Mouse (Mus musculus) brown adipose tissue, adult 24 weeks (tissue): ENCODE measurements at regions not wholly inside any gene's neighbourhood (a gene's known extent, or its start where the extent isn't known, plus 50 kb on each side); places are given as distances from the start of the nearest gene placed in this dataset.

ENCODE experiments used
- H3K27ac ChIP-seq: fragments of 200-500 bp; replicated peaks from 2 replicates; pipeline ENCODE4 v1.5.1; 2012; ENCODE audit warnings: low read depth, mild to moderate bottlenecking, low read length
- H3K4me1 ChIP-seq: fragments of 200-500 bp; 2 replicates; pipeline ENCODE4 v1.6.1; 2012; ENCODE audit warnings: low read length, mixed read lengths; ENCODE audit not compliant: control insufficient read depth, insufficient read depth, insufficient read length
- H3K4me3 ChIP-seq: fragments of 200-500 bp; 2 replicates; pipeline ENCODE4 v1.5.1; 2012; ENCODE audit warnings: low read depth, mild to moderate bottlenecking, low read length, moderate library complexity; ENCODE audit not compliant: insufficient read depth

DNA sequence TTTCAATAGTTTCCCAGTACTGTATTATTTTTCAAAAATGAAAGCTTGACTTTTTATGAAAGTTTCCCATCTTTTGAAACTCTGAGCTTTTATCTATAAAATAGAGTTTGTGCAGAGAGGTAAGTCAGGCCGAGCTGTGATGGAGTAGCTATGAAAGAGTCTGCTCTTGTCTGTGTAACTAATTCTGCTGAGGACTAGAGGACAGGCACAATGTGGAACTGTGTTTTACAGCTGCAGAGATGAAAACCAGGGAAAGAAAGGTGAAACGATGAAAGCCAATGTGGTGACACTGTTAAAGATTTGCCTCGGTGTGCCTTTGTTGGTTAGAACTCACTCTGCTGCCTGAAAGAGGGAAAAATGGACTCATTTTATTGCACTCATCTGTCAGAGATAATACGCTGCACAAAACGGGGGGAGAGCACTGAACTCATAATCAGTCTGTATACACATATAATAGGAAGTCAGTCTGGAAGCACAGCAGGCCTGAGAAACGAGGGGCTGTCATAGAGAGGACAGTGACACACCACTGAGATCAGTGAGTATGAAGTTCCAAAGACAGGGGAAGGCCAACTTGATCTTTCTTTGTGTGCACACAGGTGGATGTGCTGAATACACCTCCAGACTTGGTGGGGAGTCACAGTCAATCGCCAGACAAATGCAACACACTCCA is 373.9 kb downstream of the Nova1 start:
- H3K27ac ChIP-seq: no peak overlapping the region
- H3K4me1 ChIP-seq: no peaks in the 10 kb centered on the region
- H3K4me3 ChIP-seq: no peak overlapping the region

DNA sequence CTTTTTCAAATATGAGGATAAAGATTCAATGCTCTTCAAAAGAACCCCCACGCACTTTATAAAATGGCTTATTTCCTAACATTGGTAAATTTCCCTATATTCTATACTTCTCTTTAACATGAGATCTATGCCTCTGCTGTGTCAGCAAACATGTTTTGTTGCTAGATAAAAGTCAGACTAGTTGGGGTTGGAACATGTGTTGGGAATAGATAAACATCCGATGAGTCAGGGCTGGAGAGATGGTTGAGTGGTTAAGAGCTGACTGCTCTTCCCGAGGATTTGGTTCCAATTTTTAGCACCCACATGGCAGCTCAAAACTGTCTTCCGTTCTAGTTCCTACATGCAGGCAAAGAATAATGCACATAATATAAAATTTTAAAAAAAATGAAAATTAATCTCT is 399.1 kb downstream of the Nova1 start:
- Histone ChIP-seq H3K4me1 (no peaks in the 10 kb centered on the region), H3K4me3 (no peak overlapping the region), H3K27ac (no peak overlapping the region)

DNA sequence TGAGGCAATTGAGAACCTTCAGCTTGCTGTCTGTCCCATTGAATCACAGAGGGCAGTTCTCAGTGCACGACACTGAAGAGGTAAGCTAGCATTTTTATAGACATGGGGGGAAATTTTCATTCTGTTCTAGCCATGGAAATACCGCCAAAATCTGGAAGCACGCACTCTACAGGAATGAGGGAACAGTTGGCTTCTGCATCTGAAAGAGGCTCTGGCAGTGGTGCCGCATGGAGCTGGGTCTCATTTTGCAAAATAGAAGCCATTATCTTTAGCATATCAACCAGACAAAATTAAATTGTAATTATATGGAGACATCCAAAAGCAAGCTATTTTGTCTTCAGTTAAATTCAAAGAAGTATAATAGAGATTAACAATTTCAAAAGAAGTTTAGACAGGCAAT is 399.7 kb downstream of the Nova1 start:
- H3K4me1 ChIP-seq: no peaks in the 10 kb centered on the region
- H3K27ac ChIP-seq: no peak overlapping the region

DNA sequence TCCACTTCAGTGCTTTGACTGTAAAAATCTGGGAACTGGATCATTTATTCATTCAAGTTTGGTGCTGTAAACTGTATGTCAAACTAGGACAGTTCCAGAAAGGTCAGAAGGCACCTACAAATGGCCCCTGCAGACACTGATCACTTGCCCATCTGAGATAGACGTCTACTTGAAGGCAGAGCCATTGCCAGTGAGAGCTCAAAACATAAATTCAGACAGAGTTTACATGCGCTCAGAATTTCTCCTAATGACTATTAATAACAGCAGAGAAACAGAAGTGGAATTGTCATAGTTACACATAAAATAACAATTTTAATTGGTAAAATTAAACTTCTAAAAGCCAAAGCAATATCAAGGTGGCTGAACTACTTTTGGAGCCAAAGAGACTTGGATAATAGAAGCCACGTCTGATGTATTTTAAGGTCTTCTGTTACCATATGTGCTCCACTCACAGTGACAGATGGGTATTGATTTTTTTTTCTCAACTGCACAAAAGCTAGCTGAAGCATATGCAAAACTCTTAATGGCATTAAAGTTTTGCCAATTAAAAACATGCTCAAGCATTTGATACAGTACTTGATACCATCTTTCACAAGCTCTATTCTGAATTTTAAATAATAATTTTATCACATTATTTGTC is 401.8 kb downstream of the Nova1 start:
- no peaks in the 10 kb centered on the region for H3K4me1 ChIP-seq
- H3K4me3 ChIP-seq: no peak overlapping the region
- H3K27ac ChIP-seq: no peak overlapping the region

More for the DNA sequence above, 399.7 kb downstream of the Nova1 start:
- H3K4me3 ChIP-seq: no peak overlapping the region

DNA sequence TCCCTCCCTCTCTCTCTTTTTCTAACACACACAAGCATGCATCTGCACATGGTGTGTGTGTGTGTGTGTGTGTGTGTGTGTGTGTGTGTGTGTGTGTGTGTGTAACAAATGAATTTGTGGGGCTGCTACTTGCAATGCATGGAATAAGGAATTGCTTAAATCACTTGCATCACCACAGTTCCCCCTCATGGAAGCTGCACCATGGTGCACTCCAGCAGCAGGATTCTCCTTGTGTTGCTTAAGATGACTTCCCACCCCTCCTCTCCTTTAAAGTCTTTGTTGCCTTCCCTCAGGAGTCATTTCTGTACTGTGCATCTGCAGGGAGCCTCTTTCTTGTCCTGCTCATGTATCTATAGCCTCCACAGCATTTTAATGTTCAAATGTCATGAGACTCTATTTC is 402.5 kb downstream of the Nova1 start:
- Histone ChIP-seq H3K4me3 (no peak overlapping the region), H3K27ac (no peak overlapping the region), H3K4me1 (no peaks in the 10 kb centered on the region)

DNA sequence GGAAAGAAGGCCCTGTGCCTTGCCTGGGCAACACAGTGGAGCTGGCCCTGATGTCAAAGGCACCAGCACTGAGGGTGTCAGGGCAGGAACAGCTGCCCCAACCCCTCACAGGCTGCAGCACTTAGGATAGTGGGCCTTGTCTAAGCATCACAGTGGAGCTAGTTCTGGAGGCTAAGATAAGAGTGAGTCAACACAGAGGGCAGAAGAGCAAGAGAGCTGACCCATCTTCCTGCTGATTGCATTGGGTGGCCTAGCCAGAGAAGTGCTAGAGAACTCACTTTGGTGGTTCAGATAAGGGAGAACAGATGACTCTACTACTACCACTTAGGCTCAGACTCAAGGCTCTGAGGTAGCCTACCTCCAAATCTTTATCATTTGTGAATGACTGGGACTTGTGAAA is 413.1 kb downstream of the Nova1 start:
- H3K4me3 ChIP-seq: no peak overlapping the region
- H3K27ac ChIP-seq: no peak overlapping the region
- H3K4me1 ChIP-seq: no peaks in the 10 kb centered on the region

DNA sequence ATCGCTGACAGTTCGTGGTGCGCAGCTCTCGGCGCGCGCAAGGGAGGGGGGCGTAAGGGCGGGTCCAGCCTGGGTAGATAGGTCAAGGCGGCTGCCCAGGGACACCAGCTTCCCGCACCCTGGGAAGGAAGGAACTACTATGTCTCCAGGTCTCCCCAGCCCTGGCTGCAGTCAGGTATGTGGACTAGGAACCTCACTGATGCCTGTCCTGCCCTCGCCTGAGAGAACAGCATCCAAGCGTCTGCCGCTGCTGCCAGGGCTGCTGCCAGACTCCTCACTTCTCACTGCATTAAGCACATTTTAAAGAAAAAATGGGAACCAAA is 419.1 kb downstream of the Nova1 start:
- no peak overlapping the region for H3K27ac ChIP-seq
- peak overlapping the region; percentile 41 for H3K4me3 ChIP-seq
- H3K4me1 ChIP-seq: no peaks in the 10 kb centered on the region

DNA sequence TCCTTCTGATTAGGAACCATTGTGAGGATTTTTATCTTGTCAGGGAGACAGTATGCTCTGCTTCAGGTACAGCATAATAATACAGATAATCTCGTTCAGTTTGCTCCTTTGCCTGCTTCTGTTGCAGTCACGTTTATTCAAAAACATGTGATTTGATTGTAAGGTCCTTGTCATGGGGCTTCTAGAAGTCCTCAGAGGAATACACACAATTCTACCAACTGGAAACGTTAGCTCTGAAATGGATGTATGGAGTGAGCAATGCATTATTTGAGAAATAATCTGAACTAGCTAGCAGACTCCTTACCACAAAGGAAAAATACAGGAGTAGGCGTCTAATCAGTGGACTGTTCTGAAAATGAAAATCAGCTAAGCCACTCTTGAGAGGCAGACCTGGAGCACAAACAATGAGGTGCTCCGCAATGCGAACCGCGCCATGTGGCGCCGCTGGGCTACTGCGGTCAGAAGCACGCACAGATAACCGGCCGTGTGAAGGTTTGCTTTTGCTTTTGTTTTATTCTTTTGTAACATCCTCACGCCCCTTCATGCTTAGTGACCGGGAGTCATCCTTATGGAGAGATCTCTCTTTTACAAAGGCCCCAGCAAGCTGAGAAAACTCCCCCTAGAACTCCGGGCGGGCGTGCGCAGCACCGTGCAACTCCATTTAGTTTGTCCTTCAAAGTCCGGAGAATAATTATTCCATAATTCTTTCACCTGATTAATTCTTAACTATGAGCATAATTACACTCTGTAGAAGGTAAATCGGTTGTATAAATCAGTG is 419.7 kb downstream of the Nova1 start:
- no peak overlapping the region for H3K27ac ChIP-seq
- H3K4me3 ChIP-seq: peak overlapping the region; percentile 41
- H3K4me1 ChIP-seq: no peaks in the 10 kb centered on the region

DNA sequence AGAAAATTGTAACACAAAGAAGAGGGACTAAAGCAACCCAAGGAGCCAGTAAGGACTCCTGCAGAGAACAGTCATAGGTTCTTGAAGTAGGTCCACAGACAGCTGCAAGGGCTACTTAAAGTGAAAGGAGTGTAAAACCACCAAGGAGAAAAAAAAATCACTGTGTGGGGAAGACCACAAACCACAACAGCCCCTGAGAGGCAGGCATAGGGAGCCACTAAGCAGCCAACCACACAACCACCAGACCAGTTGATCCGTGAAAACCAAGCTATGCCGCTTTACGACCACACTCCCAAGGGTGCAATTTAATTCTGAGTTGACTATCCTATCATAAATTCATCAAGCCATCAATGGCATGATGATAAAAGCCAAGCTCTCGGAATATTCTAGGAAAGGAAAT is 423.5 kb downstream of the Nova1 start:
- no peaks in the 10 kb centered on the region for H3K4me1 ChIP-seq
- no peak overlapping the region for H3K4me3 ChIP-seq

DNA sequence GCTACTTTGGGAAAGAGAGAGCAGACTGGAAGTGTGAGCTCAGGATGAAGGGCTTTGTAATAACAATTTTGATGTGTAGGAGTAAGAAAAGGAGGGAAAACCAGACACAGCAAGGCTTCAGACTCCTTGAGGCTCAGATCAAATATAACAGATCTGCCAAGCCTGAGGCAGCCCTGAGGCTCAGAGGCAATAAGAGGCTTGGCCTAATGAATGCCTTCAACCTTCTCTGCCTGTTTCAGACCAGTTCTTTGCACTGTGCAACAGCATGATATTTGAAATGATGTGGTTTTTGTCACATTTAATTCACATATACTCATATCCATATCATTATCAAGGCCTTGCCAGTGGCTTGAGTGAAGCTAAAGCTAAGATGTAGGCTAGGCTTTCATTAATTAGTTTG is 425.0 kb downstream of the Nova1 start:
- H3K27ac ChIP-seq: no peak overlapping the region
- H3K4me3 ChIP-seq: no peak overlapping the region
- H3K4me1 ChIP-seq: no peaks in the 10 kb centered on the region

More for the DNA sequence above, 423.5 kb downstream of the Nova1 start:
- no peak overlapping the region for H3K27ac ChIP-seq

DNA sequence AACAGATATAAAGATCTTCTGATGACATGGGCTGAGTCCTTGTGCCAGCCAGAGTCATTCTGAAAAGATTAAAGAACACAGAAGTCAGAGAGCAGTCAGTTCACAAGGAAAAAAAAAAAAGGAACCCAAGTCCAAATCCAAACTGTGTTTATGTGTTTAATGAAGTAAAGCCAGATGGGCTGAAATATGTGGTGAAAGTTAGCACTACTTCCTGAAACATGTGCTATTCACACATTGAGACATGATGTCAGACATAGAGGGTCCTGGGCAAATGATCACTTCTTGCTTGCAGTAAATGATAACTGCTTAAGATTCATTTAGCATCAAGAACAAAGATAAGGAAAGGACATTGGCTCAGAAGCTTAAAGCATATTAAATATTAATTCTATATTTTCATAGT is 439.8 kb downstream of the Nova1 start:
- H3K4me3 ChIP-seq: no peak overlapping the region
- no peak overlapping the region for H3K27ac ChIP-seq
- no peaks in the 10 kb centered on the region for H3K4me1 ChIP-seq

DNA sequence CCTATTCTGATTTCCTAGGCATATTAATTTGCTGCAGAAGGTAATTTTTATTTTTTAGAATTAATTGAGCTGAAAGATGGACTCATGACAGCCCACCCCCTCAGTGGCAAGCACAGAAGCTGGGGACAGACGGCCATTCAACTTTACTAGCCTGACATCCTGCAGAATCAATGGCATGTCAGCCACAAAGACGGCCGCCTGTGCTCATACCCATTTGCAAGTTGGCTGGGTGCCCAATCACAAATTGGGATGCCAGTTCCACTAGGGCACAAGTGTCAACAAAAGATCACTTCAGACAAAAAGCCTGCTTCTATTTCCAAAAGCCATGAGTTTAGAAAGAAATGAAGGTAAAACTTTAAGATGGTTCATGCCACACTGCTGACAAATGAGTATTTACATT is 447.0 kb downstream of the Nova1 start:
- H3K4me1 ChIP-seq: no peaks in the 10 kb centered on the region
- no peak overlapping the region for H3K27ac ChIP-seq
- no peak overlapping the region for H3K4me3 ChIP-seq

DNA sequence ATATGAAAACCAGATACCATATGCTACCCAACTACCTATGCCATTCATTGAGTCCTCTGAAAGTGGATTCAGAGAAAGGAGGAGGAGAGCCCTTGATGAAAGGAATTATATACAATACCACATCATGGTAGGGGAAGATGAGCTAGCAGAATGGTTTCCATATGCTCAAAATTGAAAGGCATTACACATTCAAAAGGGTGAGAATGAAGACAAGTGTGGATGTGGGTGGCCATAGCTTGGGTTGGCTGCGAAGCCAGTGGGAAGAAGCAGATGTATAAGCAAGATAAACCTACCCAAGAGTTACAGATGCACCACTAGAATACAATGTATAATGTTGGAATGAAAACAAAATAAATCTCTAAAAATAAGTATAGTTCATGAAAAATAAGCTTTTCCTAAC is 485.4 kb downstream of the Nova1 start:
- Histone ChIP-seq H3K27ac (no peak overlapping the region), H3K4me3 (no peak overlapping the region), H3K4me1 (no peaks in the 10 kb centered on the region)

DNA sequence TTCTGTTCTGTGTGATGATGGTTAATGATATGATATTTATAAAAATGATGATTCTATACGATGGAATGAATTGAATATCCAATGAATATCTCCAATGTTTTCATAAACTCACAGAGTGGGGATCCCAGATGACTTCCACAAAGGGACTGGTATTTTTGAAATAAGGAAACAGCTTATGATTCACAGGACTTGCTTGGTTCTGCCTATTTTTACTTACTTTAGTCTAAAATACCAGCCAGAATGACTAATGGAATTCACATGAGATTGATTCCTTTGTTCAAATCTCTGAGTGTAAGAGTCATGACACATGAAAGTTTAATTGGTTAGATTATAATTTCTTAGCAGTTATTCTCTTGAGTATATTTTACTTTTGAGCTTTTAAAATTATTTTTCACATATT is 490.9 kb downstream of the Nova1 start:
- Histone ChIP-seq H3K27ac (no peak overlapping the region), H3K4me3 (no peak overlapping the region), H3K4me1 (no peaks in the 10 kb centered on the region)

DNA sequence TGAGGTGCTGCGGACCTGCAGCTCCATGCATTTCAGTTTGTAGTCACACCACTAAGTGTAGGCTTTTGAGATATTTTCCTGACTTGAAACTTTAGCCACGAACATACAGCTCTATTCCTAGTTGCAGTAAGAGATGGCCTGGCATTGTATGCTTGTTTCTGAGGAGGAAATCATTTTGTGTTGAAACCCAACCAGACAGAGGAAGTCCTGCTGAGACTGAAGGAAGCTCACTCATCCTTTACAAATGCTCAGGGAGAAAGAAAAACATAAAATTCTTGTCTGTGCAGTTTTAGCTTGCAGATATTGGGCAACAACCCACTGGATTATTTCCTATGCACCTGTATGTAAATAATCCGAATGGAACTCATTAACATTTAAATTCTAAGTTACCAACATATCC is 495.5 kb downstream of the Nova1 start:
- Histone ChIP-seq H3K27ac (no peak overlapping the region), H3K4me1 (no peaks in the 10 kb centered on the region), H3K4me3 (no peak overlapping the region)
